Mouse (Mus musculus) spleen, adult 2 months (tissue): Measurements from ENCODE around the gene Zbp1. TPM values are rescaled to one million over a fixed set of nuclear protein-coding genes. Genes with fewer than 3 reads are reported as not detected.

ENCODE experiments used
- DNase-seq, 2 experiments: peaks; one replicate each; pipeline versions ENCODE4 v3.0.0 to v3.0.0-alpha.2; 2012 to 2021; ENCODE audit warnings: low spot score in 2 of 2, low read depth in 1 of 2
- H3K27ac ChIP-seq: fragments of 200-500 bp; 2 replicates; pipeline ENCODE4 v1.5.1; 2012; ENCODE audit warnings: low read length, inconsistent platforms; ENCODE audit not compliant: insufficient read depth
- H3K27me3 ChIP-seq: fragments of 200-500 bp; 2 replicates; pipeline ENCODE4 v1.6.1; 2012; ENCODE audit warnings: mild to moderate bottlenecking, moderate library complexity, low read length, inconsistent platforms; ENCODE audit not compliant: control insufficient read depth, insufficient read depth
- H3K36me3 ChIP-seq: fragments of 200-500 bp; 2 replicates; pipeline ENCODE4 v1.6.1; 2012; ENCODE audit warnings: mild to moderate bottlenecking, low read length, inconsistent platforms; ENCODE audit not compliant: control insufficient read depth, insufficient read depth
- H3K4me1 ChIP-seq: fragments of 200-500 bp; 2 replicates; pipeline ENCODE4 v1.6.1; 2011; ENCODE audit warnings: inconsistent platforms; ENCODE audit not compliant: control insufficient read depth, insufficient read depth, insufficient read length
- H3K4me3 ChIP-seq: fragments of 200-500 bp; 2 replicates; pipeline ENCODE4 v1.5.1; 2011; ENCODE audit warnings: mild to moderate bottlenecking, inconsistent platforms; ENCODE audit not compliant: insufficient read depth, insufficient read length; ENCODE audit errors: extremely low read depth
- CTCF ChIP-seq: fragments of 200-500 bp; IDR thresholded peaks from 2 replicates; pipeline ENCODE4 v1.5.1; 2011; ENCODE audit warnings: mild to moderate bottlenecking, inconsistent platforms; ENCODE audit not compliant: insufficient read depth, insufficient read length, insufficient replicate concordance; ENCODE audit errors: extremely low read depth
- POLR2A ChIP-seq: fragments of 200-500 bp; IDR thresholded peaks from 2 replicates; pipeline ENCODE4 v1.6.1; 2011; ENCODE audit warnings: low read depth, low read length, inconsistent platforms
- WGBS: fragments of 180-500 bp; shearing (Covaris S2); methylation state at CpG from one replicate; pipeline ENCODE4 v1.1.7; 2018; 5-methylcytosine and 5-hydroxymethylcytosine counted together
- polyA plus RNA-seq: library from polyadenylated mRNA; depleted of rRNA; stranded (reverse); fragments of >200 nt; gene quantifications from 2 replicates; pipeline ENCODE4 v1.2.3, GENCODE M21; 2012

Zbp1 gene
- polyA plus RNA-seq, 1 experiment, result 19.6 TPM

DNA sequence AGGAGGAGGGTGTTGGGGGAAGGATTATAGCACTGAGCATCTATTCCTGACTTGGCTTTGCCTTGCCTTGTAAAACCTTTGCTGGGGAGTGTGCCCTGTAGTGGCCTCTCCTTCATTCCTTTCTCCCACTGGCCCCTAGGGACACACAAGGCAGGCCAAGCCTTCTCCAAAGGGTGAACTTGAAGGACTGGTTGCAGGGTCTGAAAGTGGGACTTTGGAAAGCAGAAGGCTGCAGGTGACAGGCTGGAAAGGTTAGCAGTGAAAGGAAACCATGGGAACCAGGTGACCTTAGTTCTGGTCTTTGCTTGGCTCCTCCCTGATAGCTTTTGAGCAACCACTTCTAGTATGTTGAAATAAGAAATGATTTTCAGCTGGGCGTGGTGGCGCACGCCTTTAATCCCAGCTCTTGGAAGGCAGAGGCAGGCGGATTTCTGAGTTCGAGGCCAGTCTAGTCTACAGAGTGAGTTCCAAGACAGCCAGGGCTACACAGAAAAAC lies 912 bp downstream of the Zbp1 start:
- Histone ChIP-seq H3K27ac (no peak overlapping the region), H3K4me3 (peak overlapping the region; percentile 25; the same call in 1 of the 2 replicates), H3K27me3 (no peaks in the 10 kb centered on the region), H3K36me3 (peaks cover 9% of the 10 kb centered on the region), H3K4me1 (peaks cover 22% of the 10 kb centered on the region; the same call in 1 of the 2 replicates)
- TF ChIP-seq CTCF (no peak), POLR2A (no peak)
- WGBS, result 80% methylated on average over 5 of the region's 5 CpGs
- peak in 1 of 2 experiments; percentile 2 for DNase-seq

DNA sequence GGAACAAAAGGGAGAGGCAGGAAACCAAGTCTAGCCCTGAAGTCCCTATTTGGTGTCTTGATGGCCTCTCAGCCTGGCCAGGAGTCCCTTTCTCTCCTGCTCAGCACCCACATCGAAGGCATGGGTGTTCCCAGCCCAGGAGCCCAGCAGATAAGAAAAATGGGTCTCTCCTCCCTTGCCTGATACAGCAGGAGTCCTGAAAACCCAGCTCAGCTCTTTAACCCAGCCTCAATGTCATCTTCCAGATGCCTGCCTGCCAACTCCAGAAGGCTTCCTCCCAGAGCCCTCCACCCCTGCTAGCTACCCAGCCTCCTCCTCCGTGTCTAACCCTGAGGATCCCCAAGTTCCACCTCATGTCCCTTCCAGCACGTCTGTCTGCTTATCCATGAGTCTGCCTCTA lies 1.5 kb downstream of the Zbp1 start:
- Histone ChIP-seq H3K36me3 (peaks cover 9% of the 10 kb centered on the region), H3K4me1 (peaks cover 22% of the 10 kb centered on the region; the same call in 1 of the 2 replicates), H3K4me3 (peak overlapping the region; percentile 16; the same call in 1 of the 2 replicates), H3K27me3 (no peaks in the 10 kb centered on the region), H3K27ac (no peak overlapping the region)
- DNase-seq, result peak in 1 of 2 experiments; percentile 2
- whole genome bisulfite sequencing, result 59% methylated on average over 3 of the region's 3 CpGs
- TF ChIP-seq CTCF (no peak), POLR2A (no peak)

GRCm38 (mm10) chr2:173216840-173217239 lies 1.9 kb downstream of the Zbp1 start:
- TF ChIP-seq POLR2A (no peak), CTCF (no peak)
- Histone ChIP-seq H3K27me3 (no peaks in the 10 kb centered on the region), H3K36me3 (peaks cover 10% of the 10 kb centered on the region), H3K4me3 (no peak overlapping the region), H3K4me1 (peaks cover 22% of the 10 kb centered on the region; the same call in 1 of the 2 replicates), H3K27ac (no peak overlapping the region)
- 79% methylated on average over 7 of the region's 7 CpGs for WGBS
- peak in 1 of 2 experiments; percentile 2 for DNase-seq

GRCm38 (mm10) chr2:173212227-173212626 lies 6.5 kb downstream of the Zbp1 start:
- WGBS, result 89% methylated on average over 4 of the region's 4 CpGs
- H3K27me3 ChIP-seq, result no peaks in the 10 kb centered on the region
- no peak for TF ChIP-seq POLR2A
- TF ChIP-seq CTCF, result no peak
- DNase-seq, result no peak
- H3K27ac ChIP-seq, result no peak overlapping the region
- peaks cover 5% of the 10 kb centered on the region; the same call in 1 of the 2 replicates for H3K4me1 ChIP-seq
- peaks cover 18% of the 10 kb centered on the region for H3K36me3 ChIP-seq
- H3K4me3 ChIP-seq, result no peak overlapping the region

- Histone ChIP-seq H3K27me3 (no peaks in the 10 kb centered on the region), H3K4me3 (no peak overlapping the region), H3K4me1 (no peaks in the 10 kb centered on the region), H3K27ac (no peak overlapping the region), H3K36me3 (peaks cover 12% of the 10 kb centered on the region)
- 94% methylated on average over 7 of the region's 7 CpGs for WGBS
- TF ChIP-seq POLR2A (no peak), CTCF (no peak)
- no peak for DNase-seq
These were observed 9.5 kb downstream of the Zbp1 start for GRCm38 (mm10) chr2:173209091-173209815.

- Histone ChIP-seq H3K4me3 (no peak overlapping the region), H3K27ac (no peak overlapping the region), H3K27me3 (no peaks in the 10 kb centered on the region), H3K36me3 (peaks cover 12% of the 10 kb centered on the region), H3K4me1 (no peaks in the 10 kb centered on the region)
- no peak for DNase-seq
- TF ChIP-seq CTCF, result no peak
- no peak for TF ChIP-seq POLR2A
- 93% methylated on average over 3 of the region's 3 CpGs for WGBS
These were observed 11.7 kb downstream of the Zbp1 start for GRCm38 (mm10) chr2:173207051-173207450.

DNA sequence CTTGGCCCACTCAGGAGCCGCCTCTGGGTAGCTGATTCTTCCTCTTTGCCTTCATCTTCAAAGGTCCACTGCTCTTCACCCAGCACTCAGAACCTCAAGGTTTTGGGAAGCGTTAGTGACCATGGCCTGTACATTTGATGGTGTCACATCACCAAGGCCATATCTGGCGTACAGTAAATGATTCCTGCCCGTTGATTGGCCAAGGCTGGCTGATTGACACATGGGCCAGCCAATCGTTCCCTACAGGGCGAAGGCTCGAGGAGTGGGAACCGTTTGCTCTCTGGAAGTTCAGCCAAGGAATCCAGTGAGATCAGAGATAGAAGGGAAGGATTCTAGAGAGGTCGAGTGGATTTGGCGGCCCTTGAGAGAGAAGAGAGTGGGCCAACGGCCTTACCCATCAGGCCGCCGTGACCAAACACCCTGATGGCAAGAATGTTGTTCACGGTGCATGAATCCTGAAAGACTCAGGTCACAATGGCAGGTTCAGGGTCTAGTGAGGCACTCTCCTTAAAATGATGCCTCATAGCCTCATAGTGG lies 13.1 kb downstream of the Zbp1 start:
- Histone ChIP-seq H3K27me3 (no peaks in the 10 kb centered on the region), H3K27ac (no peak overlapping the region), H3K4me3 (no peak overlapping the region), H3K4me1 (no peaks in the 10 kb centered on the region), H3K36me3 (peaks cover 9% of the 10 kb centered on the region)
- TF ChIP-seq CTCF (no peak), POLR2A (no peak)
- no peak for DNase-seq
- WGBS, result 94% methylated on average over 14 of the region's 14 CpGs
